Mouse (Mus musculus) kidney, embryonic 14.5 days (tissue): Measurements from ENCODE around the gene Gpc6. TPM values are rescaled to one million over a fixed set of nuclear protein-coding genes. Genes with fewer than 3 reads are reported as not detected.
A peak's percentile ranks its signal among the peaks of the same experiment; 100 is the strongest.

Source experiments
- ATAC-seq: fragments of 200-750 bp; cut with Nextera tagmentation; 2 replicates; pipeline ENCODE4 v1.8.0; 2017; ENCODE audit warnings: moderate number of reproducible peaks, mild to moderate bottlenecking, moderate TSS enrichment, moderate library complexity; ENCODE audit not compliant: low FRiP score, low TSS enrichment
- H3K27ac ChIP-seq: fragments of 300-500 bp; sonication (generic); 2 replicates; pipeline ENCODE4 v1.5.1; 2014; ENCODE audit warnings: low read depth, mild to moderate bottlenecking, low read length, moderate library complexity, mixed read lengths
- H3K27me3 ChIP-seq: fragments of 300-500 bp; sonication (generic); 2 replicates; pipeline ENCODE4 v1.6.1; 2014; ENCODE audit warnings: mild to moderate bottlenecking, low read length; ENCODE audit not compliant: control insufficient read depth, insufficient read depth
- H3K36me3 ChIP-seq: fragments of 300-500 bp; sonication (generic); 2 replicates; pipeline ENCODE4 v1.6.1; 2014; ENCODE audit warnings: low read length, mixed read lengths; ENCODE audit not compliant: control insufficient read depth, insufficient read depth
- H3K4me1 ChIP-seq: fragments of 300-500 bp; sonication (generic); 2 replicates; pipeline ENCODE4 v1.6.1; 2014; ENCODE audit warnings: low read length, mixed read lengths; ENCODE audit not compliant: control insufficient read depth, insufficient read depth
- H3K4me2 ChIP-seq: fragments of 300-500 bp; sonication (generic); replicated peaks from 2 replicates; pipeline ENCODE4 v1.6.1; 2014; ENCODE audit warnings: low read depth, mild to moderate bottlenecking, low read length
- H3K4me3 ChIP-seq: fragments of 300-500 bp; sonication (generic); 2 replicates; pipeline ENCODE4 v1.5.1; 2014; ENCODE audit warnings: mild to moderate bottlenecking, low read length
- H3K9ac ChIP-seq: fragments of 300-500 bp; sonication (generic); 2 replicates; pipeline ENCODE4 v1.6.1; 2014; ENCODE audit warnings: low read depth, mild to moderate bottlenecking, low read length, moderate library complexity
- H3K9me3 ChIP-seq: fragments of 300-500 bp; sonication (generic); 2 replicates; pipeline ENCODE4 v1.6.1; 2016; ENCODE audit warnings: low read length; ENCODE audit not compliant: control insufficient read depth
- WGBS: fragments of 180-500 bp; shearing (Covaris S2); extraction: QIAGEN DNeasy Blood & Tissue Kit; methylation state at CpG from one replicate; pipeline ENCODE4 v1.1.7; 2014; 5-methylcytosine and 5-hydroxymethylcytosine counted together
- polyA plus RNA-seq: library from polyadenylated mRNA; unstranded; fragments of >200 nt; fragmentation: Nextera tagmentation; extraction: Ambion mirVana; gene quantifications from 2 replicates; pipeline ENCODE4 v1.2.1, GENCODE M21; 2014

Gene Gpc6
- polyA plus RNA-seq, 1 experiment from 2014 or later: 71.8 TPM

DNA sequence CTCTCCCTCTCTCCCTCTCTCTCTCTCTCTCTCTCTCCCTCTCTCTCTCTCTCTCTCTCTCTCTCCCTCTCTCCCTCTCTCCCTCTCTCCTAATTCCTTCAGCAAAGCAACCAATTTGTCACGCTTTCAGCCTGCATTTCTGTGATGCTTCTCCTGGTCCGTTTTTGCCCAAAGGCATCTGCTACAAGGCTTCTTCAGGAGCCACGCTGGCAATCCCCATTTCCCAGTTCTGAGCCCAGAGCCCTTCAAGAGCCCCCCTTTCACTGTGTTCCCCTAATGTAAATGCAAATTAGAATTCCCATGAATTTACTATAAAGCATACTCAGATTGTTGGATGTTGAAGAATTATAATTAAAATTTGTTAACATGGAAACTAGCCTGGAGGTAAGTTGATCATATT lies 686.0 kb downstream of the Gpc6 start:
- no peak for ATAC-seq

DNA sequence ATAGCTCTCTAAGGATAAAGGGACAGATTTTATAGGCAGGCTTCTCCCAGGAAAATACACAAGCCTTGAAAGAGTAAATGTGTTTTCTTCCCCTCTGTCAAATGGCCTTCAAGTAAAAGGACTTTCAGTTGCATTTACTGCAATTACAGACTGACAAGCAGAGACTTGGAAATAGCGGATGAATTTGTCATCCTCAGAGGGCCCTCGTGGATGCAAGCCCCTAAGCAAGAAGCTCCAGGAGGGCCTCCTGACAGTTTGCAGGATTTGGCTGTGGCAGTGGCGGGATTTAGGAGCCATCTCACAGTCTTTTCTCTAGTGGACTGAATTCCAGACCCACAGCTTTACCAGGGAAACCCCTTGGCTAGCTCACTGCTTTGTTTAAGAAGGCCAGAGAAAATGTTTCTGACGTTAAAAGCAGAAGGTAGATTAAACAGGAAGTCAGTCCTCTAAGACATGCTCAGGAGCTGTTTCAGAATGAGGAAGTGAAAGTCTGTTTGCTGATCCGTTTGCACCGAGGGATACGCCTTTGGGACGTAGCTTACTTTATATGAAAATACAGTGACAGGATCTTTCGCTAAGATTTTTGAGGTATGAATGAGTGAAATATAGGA lies 700.1 kb downstream of the Gpc6 start:
- 78% methylated on average over 9 of the region's 9 CpGs for WGBS
- Histone ChIP-seq H3K36me3 (no peaks in the 10 kb centered on the region), H3K4me3 (no peak overlapping the region), H3K9me3 (no peaks in the 10 kb centered on the region), H3K9ac (no peak overlapping the region), H3K4me2 (no peak overlapping the region), H3K27me3 (no peaks in the 10 kb centered on the region), H3K4me1 (no peaks in the 10 kb centered on the region), H3K27ac (no peak overlapping the region)
- no peak for ATAC-seq

More for the DNA sequence above, 686.0 kb downstream of the Gpc6 start:
- WGBS: 73% methylated on average over 3 of the region's 3 CpGs
- H3K4me3 ChIP-seq: no peak overlapping the region
- H3K9ac ChIP-seq: no peak overlapping the region
- H3K9me3 ChIP-seq: no peaks in the 10 kb centered on the region; the same call in 1 of the 2 replicates
- no peak overlapping the region for H3K4me2 ChIP-seq
- H3K4me1 ChIP-seq: no peaks in the 10 kb centered on the region
- no peaks in the 10 kb centered on the region for H3K27me3 ChIP-seq
- no peaks in the 10 kb centered on the region for H3K36me3 ChIP-seq
- H3K27ac ChIP-seq: no peak overlapping the region

- Histone ChIP-seq H3K4me1 (no peaks in the 10 kb centered on the region), H3K9ac (no peak overlapping the region), H3K27ac (no peak overlapping the region), H3K9me3 (no peaks in the 10 kb centered on the region), H3K4me3 (no peak overlapping the region), H3K27me3 (no peaks in the 10 kb centered on the region), H3K36me3 (no peaks in the 10 kb centered on the region), H3K4me2 (no peak overlapping the region)
- 53% methylated on average over 14 of the region's 14 CpGs for WGBS
- ATAC-seq: no peak
Observed at GRCm38 (mm10) chr14:117634238-117634940, 709.3 kb downstream of the Gpc6 start.

GRCm38 (mm10) chr14:117641853-117642252 lies 716.7 kb downstream of the Gpc6 start:
- no peaks in the 10 kb centered on the region for H3K9me3 ChIP-seq
- WGBS: 81% methylated on average over 2 of the region's 2 CpGs
- H3K4me1 ChIP-seq: no peaks in the 10 kb centered on the region
- no peak overlapping the region for H3K4me3 ChIP-seq
- H3K36me3 ChIP-seq: no peaks in the 10 kb centered on the region
- no peak overlapping the region for H3K4me2 ChIP-seq
- H3K9ac ChIP-seq: no peak overlapping the region
- no peak for ATAC-seq
- no peaks in the 10 kb centered on the region for H3K27me3 ChIP-seq
- no peak overlapping the region for H3K27ac ChIP-seq

DNA sequence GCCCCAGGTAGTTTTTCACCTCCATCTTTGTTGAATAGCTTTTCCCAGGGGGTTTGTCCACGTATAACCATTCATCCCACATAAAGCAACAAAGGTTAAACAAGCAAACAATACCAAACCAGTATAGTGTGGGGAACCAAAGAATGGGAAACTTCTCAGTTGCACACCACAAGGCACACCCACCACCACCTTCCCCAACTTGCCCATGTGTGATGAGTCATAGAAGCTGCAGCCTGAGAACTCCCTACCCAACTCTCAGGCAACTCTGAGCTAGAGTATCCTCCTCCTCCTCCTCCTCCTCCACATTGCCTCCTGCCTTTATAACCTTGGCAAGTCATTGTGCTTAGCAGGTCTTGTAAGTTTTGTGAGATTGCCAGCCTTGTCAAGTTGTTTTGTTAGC lies 718.0 kb downstream of the Gpc6 start:
- H3K4me3 ChIP-seq: no peak overlapping the region
- no peak for ATAC-seq
- 86% methylated on average over 1 of the region's 1 CpGs for WGBS
- no peak overlapping the region for H3K4me2 ChIP-seq
- no peaks in the 10 kb centered on the region for H3K9me3 ChIP-seq
- no peaks in the 10 kb centered on the region for H3K4me1 ChIP-seq
- H3K27ac ChIP-seq: no peak overlapping the region
- H3K9ac ChIP-seq: no peak overlapping the region
- no peaks in the 10 kb centered on the region for H3K27me3 ChIP-seq
- no peaks in the 10 kb centered on the region for H3K36me3 ChIP-seq

DNA sequence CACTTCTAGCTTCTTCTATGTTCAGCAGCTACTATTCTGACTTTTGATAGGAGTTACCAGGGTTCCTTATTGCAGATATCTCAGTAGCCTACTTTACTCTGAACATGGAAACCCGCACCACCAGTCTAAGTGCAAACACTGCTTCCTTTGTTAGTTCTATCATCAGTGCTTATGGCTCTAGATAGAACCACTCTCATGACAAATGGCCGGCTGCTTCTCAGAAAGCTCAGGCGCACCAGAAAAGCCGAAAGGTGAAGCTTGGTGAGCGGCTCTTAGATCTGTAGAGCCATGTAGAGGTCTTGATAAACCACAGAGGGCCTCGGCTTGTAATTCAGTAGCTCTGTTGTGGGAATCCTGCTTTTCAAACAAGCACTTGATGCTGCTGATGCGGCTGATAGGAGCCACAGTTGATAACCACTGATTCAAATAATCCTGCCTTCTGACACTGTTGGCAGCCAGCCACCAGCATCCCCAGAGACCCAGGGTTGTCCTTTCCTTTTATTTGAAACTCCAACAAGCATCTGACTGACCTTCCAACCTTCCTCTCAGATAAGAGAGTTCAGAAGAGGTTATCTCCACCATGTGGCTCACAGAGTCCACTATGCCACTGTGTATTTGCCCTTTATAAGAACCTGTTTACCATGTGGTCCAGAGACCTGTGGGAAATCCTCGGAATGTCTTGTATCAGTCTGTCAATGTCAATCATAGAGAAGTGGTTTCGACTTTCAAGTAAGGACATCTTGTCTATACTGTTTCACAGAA lies 723.3 kb downstream of the Gpc6 start:
- no peaks in the 10 kb centered on the region for H3K36me3 ChIP-seq
- no peak overlapping the region for H3K27ac ChIP-seq
- 83% methylated on average over 9 of the region's 9 CpGs for WGBS
- no peak for ATAC-seq
- H3K4me1 ChIP-seq: no peaks in the 10 kb centered on the region
- no peak overlapping the region for H3K4me3 ChIP-seq
- no peaks in the 10 kb centered on the region for H3K27me3 ChIP-seq
- no peaks in the 10 kb centered on the region for H3K9me3 ChIP-seq
- H3K4me2 ChIP-seq: no peak overlapping the region
- no peak overlapping the region for H3K9ac ChIP-seq

DNA sequence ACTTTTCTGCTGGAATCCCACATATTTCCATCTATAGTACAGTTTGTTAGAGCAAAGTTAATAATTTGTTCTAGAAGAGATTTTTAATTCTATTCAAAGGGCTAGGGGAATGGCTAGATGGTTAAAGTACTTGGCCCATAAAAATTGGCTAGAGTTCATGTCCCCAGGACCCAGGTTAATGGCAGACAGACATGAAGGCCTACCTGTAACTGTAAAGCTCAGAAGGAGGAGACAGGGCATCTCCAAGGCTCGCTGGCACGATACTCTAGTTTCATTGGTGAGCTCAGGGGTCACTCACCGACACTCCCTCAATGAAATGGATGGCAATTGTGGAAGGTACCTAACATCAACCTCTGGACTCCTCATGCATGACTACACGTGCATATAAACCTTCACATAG lies 725.0 kb downstream of the Gpc6 start:
- no peaks in the 10 kb centered on the region for H3K27me3 ChIP-seq
- H3K4me1 ChIP-seq: no peaks in the 10 kb centered on the region
- H3K36me3 ChIP-seq: no peaks in the 10 kb centered on the region
- H3K27ac ChIP-seq: no peak overlapping the region
- ATAC-seq: no peak
- H3K4me2 ChIP-seq: no peak overlapping the region
- H3K9me3 ChIP-seq: no peaks in the 10 kb centered on the region
- H3K4me3 ChIP-seq: no peak overlapping the region
- H3K9ac ChIP-seq: no peak overlapping the region
- 86% methylated on average over 4 of the region's 4 CpGs for WGBS

DNA sequence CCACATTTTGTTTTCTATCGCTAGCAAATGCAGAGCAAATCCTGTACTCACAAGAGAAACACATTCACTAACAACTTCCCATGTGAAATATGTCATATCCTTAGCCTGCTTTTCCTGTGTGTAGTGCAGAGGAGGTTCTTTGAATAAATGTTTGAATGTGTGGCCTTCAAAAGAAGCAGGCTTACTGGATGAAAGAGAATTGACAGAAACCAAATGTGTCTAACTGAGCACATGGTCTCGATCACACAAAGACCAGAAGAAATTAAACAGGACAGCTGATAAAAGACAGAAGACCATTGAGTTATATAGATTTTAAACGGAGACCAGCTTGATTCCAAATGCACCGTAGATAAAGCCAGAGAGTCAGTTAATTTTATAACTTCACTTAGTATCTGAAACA lies 726.2 kb downstream of the Gpc6 start:
- H3K4me1 ChIP-seq: no peaks in the 10 kb centered on the region
- 55% methylated on average over 4 of the region's 4 CpGs for WGBS
- H3K27ac ChIP-seq: no peak overlapping the region
- no peak overlapping the region for H3K4me3 ChIP-seq
- H3K36me3 ChIP-seq: no peaks in the 10 kb centered on the region
- H3K9me3 ChIP-seq: no peaks in the 10 kb centered on the region
- no peak overlapping the region for H3K9ac ChIP-seq
- H3K27me3 ChIP-seq: no peaks in the 10 kb centered on the region
- ATAC-seq: peak; percentile 52; the same call in 1 of the 2 replicates
- no peak overlapping the region for H3K4me2 ChIP-seq

DNA sequence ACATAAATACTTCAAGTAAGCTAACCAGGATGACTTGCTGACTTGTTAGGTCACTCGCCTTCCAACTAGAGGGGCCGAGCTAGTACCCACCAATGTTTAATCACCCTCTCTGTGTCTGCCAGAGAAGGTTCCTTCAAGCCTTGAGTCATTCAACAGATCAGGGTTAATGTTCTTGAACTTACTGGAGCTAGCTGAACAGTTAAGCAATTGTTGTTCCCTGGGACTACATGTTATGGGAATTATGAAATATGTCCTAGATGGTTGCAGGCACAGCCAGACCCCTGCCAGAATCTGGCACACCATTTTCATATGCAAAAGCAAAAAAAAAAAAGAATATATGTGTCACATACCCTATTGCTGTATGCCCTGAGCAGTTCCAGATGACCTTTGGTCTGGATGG lies 726.8 kb downstream of the Gpc6 start:
- H3K27me3 ChIP-seq: no peaks in the 10 kb centered on the region
- no peak overlapping the region for H3K27ac ChIP-seq
- H3K4me2 ChIP-seq: no peak overlapping the region
- no peak overlapping the region for H3K9ac ChIP-seq
- H3K4me1 ChIP-seq: no peaks in the 10 kb centered on the region
- H3K9me3 ChIP-seq: no peaks in the 10 kb centered on the region
- ATAC-seq: no peak
- no peaks in the 10 kb centered on the region for H3K36me3 ChIP-seq
- WGBS: 58% methylated on average over 2 of the region's 2 CpGs
- no peak overlapping the region for H3K4me3 ChIP-seq
